Mouse (Mus musculus) urinary bladder, adult 18-20 months (tissue): ENCODE measurements around the gene Cobll1.
A peak's percentile ranks its signal among the peaks of the same experiment; 100 is the strongest.

Experiments
- DNase-seq, 2 experiments: peaks; one replicate each; pipeline ENCODE4 v3.0.0; 2022; ENCODE audit warnings: low spot score in 2 of 2, mixed read lengths in 2 of 2

Gene Cobll1

GRCm38 (mm10) chr2:65196994-65197393, 42.2 kb downstream of the Cobll1 start:
- no peak for DNase-seq

DNA sequence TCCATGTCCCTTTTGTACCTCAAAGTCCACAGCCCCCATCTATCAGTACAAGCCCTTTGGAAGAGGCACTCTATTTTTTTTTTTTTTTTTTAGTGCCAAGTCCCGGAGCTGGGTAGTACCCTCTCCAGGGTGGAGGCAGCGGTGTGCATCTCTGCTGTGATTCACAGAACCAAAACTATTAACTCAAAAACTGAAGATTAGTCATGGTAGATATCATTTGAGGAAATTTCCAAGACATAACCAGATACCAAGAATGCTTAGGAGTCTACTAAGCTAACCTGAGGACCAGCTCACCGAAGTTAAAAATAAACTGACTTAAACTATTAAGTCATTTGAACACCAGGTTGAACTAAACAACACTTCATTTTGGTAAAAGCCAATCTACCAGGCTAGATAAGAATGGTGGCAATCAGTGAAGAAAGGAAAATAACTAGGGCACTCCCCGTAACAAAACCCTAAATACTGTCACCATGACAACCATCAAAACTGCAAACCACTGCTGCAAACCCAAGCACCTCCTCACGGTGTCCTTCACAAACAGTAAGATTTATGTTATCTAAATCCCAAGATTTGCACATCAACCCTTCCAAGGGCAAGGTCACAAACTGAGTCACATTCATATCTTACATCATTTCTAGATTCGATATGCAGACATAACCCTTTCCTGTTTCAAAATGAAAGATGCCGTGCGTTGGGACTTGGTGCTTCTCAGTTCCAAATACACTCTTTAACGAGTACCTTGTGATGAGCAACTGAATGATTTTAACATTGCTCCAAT, 43.8 kb downstream of the Cobll1 start:
- no peak for DNase-seq

DNA sequence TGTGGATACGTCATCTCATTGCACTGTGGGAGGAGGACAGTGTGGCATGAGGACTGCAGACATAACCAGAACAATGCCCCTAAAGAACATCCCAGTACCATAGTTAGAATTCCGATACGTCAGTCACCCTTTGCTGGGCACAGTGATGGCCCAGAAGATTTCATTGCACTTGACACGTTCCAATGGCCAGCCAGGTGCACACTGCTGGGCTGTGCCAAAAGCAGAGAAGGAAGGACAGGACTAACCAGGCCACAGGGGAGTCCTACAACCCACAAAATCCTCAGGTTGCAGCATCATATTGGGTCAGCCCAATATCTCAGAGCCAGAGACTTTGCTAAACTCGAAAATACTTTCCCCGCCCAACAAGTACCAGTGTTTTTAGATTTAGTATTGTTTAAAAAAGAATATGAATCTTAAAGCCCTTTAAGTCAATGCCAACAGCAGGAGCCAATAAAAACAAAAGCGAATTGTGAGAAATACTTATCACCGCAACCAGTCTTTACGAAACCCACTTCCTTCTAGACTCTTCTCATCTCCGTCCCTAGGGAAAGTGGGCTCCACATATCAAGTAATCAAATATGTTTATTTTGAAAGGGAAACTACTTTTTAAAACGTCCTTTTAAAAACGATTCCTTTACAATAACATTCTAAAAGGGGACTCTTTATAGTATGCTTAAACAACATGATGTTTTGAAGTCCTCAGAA, 46.0 kb downstream of the Cobll1 start:
- DNase-seq = no peak

DNA sequence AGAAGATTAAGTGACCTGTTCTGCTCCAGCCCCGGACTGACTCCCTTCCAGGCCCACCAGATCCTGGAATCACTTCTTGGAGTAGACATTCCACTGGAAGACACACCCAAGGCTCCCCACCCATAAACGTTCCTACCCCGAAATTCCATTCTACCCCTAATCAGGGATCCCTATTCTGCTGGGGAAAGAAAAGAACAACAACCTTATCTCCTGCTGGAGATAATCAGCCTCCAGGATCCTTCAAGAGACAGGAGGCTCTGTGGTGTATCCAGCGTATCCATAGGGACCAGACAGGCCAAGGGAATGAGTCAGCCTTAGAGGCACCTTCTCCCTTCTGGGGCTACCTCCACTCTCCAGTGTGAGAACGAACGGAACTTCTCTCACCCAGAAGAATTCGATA, 47.8 kb downstream of the Cobll1 start:
- peak in 1 of 2 experiments; percentile 12 for DNase-seq

DNA sequence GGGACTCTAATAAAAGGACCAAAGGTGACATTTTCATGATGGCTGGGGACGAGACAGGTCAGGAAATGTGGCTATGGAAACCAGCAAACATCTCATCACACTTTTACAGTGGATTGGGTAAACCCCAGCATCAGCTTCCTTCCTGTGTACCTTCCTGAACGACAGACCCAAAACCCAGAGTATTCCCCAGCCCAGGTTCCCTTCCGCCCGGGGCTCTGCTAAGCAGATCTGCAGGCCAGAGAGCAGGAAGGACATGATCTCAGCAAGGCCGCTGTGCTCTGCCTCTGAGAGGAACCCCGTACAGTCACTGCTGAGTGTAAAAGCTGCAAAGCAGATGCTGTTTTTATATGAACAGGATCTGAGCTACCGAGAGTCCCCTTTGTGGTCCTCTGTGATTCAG, 49.9 kb downstream of the Cobll1 start:
- DNase-seq = no peak

- DNase-seq = no peak
Measured at GRCm38 (mm10) chr2:65188585-65188984, 50.6 kb downstream of the Cobll1 start.

DNA sequence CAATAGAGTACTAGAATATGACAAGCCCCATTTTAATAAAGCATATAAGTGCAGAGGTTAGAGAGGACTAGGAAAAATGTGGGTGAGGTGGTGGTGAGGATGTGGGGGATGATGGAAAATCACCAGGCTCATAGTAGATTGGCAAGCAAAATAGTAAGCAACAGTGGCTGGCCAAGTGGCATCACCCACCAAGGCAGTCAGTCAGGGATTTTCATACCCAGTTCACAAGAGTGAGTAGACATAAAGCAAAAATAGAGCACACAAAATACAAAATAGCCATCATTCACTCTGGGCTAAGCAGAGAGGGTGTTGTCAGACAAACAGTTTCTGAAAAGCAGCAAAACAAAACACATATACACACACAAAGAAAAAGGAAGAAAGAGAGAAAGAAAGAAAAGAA, 51.6 kb downstream of the Cobll1 start:
- no peak for DNase-seq

DNA sequence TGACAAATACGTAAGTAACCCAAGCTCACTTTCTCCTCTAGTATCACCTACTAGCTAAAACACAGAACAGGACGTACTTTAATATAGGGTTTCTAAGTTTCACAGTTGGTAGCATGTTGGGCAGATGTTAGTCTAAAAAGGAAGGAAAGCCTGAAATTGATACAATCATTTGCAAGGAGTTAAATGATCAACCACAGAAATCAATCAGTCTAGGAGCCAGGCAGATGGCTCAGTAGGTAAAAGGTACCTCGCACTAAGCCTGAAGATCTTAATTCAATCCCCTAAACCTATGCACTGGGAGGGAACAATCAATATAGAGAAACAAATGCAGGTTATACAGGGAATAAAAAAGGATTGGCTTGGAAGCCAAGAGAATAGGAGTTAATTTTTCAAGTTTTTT, 52.0 kb downstream of the Cobll1 start:
- DNase-seq = no peak

DNA sequence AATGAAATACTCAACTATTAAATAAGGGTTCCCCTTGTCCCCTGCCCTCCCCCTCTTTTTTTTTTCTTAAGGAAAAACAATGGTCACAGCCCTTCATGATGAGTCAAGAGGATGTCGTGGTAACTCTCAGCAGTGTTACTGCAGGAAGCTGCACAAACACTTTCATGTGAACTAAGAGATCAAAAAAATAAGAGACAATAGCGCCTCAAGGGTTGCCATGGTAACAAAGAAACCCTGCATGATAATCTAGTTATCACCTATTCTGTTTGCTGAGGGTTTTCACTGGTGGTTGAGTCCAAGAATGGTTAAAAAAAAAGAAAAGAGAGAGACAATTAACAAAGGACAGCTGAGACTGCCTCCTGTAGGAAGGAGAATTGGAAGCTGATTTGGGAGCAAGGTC, 56.5 kb downstream of the Cobll1 start:
- DNase-seq = no peak

DNA sequence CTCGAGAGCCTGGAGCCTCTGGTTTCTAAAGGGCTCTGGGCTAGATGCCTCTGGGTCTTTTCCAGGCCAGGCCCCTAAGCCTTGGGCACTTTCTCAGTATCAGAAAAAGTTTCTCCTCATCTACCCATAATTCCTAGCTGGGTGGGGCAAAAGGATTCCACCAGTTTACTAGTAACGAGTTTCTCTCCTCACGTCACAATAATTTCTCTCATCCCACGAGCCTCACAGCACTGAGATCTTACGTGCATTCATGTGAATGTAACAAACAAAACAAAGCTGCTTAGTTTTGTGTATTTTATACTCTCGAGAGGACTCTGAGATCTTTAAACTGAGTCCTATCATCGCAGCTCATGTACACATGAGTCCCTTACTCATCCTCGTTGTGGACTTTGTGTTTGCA, 57.5 kb downstream of the Cobll1 start:
- no peak for DNase-seq

GRCm38 (mm10) chr2:65181066-65181716, 58.0 kb downstream of the Cobll1 start:
- DNase-seq = no peak

DNA sequence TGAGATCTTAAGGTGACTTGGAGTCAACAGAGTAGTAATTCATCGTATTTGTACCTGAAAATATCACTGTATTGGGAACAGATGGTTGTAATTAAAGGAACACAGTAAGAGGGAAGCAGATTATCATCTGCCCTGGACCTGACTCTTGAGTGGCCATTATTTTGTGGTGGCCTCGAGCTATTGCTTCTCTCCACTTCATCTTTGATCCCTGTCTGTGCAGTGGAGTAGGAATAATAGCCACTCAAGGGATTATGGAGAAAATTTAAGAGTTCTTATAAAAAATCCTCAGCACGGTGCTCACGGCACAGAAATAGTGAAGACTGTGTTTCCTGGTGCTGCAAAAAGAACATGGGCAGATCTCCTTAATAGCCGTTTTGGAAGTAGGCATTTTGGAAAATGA, 63.6 kb downstream of the Cobll1 start:
- DNase-seq = no peak

GRCm38 (mm10) chr2:65172071-65172470, 67.1 kb downstream of the Cobll1 start:
- no peak for DNase-seq

GRCm38 (mm10) chr2:65171516-65171915, 67.7 kb downstream of the Cobll1 start:
- no peak for DNase-seq

DNA sequence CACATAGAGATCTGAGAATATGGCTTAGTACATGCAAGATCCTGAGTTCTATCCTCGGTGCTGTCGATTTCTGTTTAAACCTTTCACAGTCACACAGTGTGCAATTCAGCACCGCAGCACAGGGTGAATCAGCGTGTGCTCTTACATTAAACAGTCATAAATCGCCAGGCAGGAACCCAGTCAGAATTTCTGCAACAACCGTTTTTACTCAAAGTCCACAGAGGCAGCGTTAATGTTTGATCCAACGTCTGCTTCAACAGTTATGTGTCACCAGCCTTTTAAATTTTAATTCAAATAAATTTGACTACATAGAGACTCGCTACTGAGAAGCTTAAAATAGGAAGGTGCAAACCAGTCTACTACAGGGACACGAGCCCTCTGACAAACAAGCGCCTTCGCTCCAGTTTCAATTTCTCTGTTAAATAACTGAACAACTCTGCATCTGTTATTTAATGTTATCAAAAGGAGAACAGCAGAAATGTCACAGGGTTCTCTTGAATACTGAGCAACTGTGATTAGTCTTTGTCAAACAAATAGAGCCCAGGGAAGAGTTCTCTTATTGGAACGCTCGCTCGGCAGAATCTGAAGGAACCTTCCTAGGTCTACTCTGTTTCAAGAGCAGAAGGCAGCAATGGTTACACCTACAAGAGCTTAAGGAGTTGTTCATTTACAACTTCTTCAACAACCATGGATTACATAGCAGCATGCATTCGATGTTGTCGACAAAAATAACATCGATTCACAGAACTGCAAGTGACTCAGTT, 68.3 kb downstream of the Cobll1 start:
- DNase-seq = no peak

- DNase-seq = no peak
Measured at GRCm38 (mm10) chr2:65170256-65170655, 68.9 kb downstream of the Cobll1 start.

DNA sequence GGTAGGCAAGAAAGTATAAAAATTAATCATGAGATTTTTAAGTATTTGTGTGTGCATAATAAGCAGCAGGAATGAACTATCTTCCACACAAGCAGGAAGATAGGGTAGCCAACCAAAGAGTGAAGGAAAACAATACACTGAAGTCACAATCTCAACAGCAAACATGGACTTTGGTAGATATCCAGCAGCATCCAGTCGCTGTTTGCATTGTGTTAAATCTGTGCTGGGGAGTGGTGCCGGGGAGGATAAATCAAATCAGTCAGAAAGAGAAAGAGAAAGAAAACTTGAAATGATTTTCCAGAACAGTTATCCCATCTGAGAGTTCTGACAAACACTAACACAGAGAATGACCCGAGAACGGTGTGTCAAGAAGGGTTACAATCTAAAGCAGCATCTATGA, 75.2 kb downstream of the Cobll1 start:
- DNase-seq = no peak

- DNase-seq = no peak
Measured at GRCm38 (mm10) chr2:65162625-65163024, 76.6 kb downstream of the Cobll1 start.

- no peak for DNase-seq
Measured at GRCm38 (mm10) chr2:65161715-65162114, 77.5 kb downstream of the Cobll1 start.

DNA sequence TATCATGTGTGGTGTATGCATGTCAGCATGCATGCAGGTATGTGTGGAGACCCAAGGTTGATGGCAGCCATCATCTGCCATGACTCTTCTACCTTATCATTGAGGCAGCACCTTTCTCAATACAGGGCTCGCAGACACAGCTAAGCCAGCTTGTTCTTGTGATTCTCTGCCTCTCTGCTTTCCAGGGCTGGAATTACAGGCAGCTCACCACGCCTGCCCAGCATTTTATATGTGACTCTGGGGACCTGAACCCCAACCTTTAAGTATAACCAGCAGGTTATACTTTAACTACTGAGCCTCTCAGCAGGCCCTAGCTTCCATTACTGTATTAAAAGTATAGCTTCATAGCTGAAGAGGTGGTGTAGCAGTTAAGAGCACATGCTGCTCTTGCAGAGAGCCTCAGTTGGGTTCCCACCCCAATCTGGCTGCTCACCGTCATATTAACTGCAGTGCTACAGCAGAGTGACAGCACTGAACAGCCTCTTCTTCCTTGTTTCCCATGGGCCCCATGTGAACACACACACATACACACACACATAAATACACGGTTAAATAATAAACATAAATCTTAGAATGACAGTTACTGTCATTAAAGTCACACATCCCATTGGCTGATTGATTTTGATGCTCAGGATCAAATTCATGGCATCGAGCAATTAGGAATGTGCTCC, 81.1 kb downstream of the Cobll1 start:
- DNase-seq = no peak

GRCm38 (mm10) chr2:65157325-65157724, 81.9 kb downstream of the Cobll1 start:
- DNase-seq = no peak

- no peak for DNase-seq
Measured at GRCm38 (mm10) chr2:65148928-65149327, 90.3 kb downstream of the Cobll1 start.
